Mouse (Mus musculus): ENCODE measurements around the gene Shisa3.

DNA sequence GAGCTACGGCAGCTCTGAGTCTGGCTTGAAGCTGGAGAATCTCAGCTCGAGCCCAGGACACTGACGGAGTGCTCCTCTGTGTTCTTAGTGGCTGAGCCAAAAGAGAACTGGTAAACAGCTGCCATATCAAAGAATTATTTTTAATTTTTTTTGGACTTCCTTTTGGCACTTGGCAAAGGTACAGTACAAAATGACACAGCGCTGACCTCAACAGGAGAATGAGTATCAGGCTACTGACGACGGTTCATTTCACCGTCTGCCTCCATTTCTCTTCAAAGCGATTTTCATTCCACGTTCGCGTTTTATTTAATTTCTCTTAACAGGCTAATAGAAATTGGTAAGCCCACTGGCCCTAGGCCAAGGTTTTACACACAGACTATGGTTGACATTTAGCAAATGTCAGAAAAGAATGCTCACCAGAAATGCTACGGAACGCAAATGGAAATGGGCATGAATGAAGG is 61.8 kb downstream of the Shisa3 start:
- TF ChIP-seq TAL1 (IDR thresholded peaks at IDR 0.05; ENCODE audit: low read length), result no peak
- TF ChIP-seq GATA1 (IDR thresholded peaks at IDR 0.05; ENCODE audit: low read length), result no peak
